Mouse (Mus musculus) CH12.LX (cell line): Measurements from ENCODE around the gene Cpb2.

Experiments
- CTCF ChIP-seq, 2 experiments: IDR thresholded peaks in 1 of 2; conservative IDR thresholded peaks in 1 of 2; 2 replicates each; pipeline ENCODE4 v1.5.1; 2011 to 2012; ENCODE audit warnings: low read depth in 2 of 2, low read length in 2 of 2, improper control_type of control experiment in 1 of 2, inconsistent platforms in 1 of 2, mild to moderate bottlenecking in 1 of 2, moderate library complexity in 1 of 2
- E2F4 ChIP-seq: IDR thresholded peaks from 2 replicates; pipeline ENCODE4 v1.6.1; 2011; ENCODE audit warnings: low read depth, low read length, improper control_type of control experiment; ENCODE audit not compliant: insufficient replicate concordance
- EP300 ChIP-seq: IDR thresholded peaks from 2 replicates; pipeline ENCODE4 v1.6.1; 2011; ENCODE audit warnings: low read length, improper control_type of control experiment
- POLR2A ChIP-seq: IDR thresholded peaks from 2 replicates; pipeline ENCODE4 v1.6.1; 2011; ENCODE audit warnings: low read depth, mild to moderate bottlenecking, improper control_type of control experiment, low read length
- SIN3A ChIP-seq: IDR thresholded peaks from 2 replicates; pipeline ENCODE4 v1.6.1; 2012; ENCODE audit warnings: low read length, improper control_type of control experiment, inconsistent platforms

DNA sequence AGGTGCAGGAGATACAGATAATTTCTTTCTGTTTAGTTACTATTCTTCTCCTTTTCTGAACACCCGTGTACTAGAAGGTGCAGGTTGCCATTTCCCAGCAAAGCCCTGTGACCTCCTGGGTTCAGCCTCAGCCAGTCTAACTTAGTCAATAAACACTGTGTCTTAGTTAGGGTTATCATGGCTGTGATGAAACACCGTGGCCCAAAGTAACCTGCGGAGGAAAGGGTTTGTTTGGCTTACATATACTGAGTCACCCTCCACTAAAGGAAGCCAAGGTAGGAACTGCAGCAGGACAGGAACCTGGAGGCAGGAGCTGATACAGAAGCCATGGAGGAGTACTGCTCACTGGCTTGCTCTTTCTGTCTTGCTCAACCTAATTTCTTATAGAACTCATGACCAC lies 8.3 kb downstream of the Cpb2 start:
- no peak for TF ChIP-seq CTCF (conservative IDR thresholded peaks at IDR 0.05 in 1 of 2, IDR thresholded peaks at IDR 0.05 in 1 of 2; ENCODE audit: low read depth in 2 of 2, low read length in 2 of 2)
- TF ChIP-seq SIN3A = no peak
- TF ChIP-seq POLR2A = no peak
- no peak for TF ChIP-seq EP300
- TF ChIP-seq E2F4 = no peak
